Mouse (Mus musculus): ENCODE results near the gene Pdzd8. TPM values are rescaled to one million over a fixed set of nuclear protein-coding genes. Genes with fewer than 3 reads are reported as not detected.

The Pdzd8 gene
- 7.3 TPM for polyA plus RNA-seq (2012; fragmentation: generic; extraction: Trizol)
- long read RNA-seq, experiment 1, partial matches to known transcripts, result 0 of 5 reads
- long read RNA-seq, experiment 1, other reads (novel, unspliced or antisense), result 5 of 5 reads
- long read RNA-seq, experiment 2, full-length matches to known transcripts, result 8 of 17 reads
- long read RNA-seq, experiment 2, partial matches to known transcripts, result 3 of 17 reads
- long read RNA-seq, experiment 2, other reads (novel, unspliced or antisense), result 6 of 17 reads

DNA sequence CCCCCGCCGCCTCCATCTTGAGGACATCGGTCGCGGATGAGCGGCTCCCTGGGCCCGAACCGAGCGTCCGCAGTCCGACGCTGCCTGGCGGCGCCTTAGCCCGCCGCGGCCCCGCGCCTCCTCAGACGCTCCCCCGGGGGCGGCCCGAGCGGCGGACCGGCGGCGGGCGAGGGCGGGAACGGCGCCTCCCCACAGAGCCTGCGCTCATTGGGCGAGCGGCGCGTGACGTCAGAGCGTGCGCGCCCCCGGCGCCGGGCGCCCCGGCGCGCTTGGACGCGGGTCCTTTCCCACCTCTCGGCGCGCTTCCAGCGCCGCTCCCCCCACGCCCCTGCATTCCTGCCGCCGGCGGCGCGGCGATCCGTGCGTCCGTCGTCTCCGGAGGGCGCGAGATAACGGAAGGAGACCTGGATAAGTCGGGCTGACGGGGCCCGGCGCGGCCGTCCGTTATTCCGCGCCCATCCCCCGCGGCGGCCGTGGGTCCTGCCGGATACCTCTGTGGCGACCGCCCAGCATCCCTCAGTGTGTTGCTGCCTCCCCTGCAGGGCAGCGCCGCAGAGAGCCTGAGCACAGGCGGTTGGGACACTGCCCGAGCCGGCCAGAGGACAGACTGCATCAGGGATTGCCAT, at the start of gene Pdzd8:
Gene Pdzd8, minus strand, starts transcription at position 123 of the 626 bp plus-strand sequence.
- peaks cover 48% of the 10 kb centered on the region for H3K79me2 ChIP-seq (ENCODE audit: control insufficient read depth, insufficient read depth)
- peaks cover 13% of the 10 kb centered on the region for H3K27me3 ChIP-seq (ENCODE audit: control insufficient read depth, insufficient read depth, insufficient read length)
- peak within 1 kb of the TSS; percentile 89 for H3ac ChIP-seq (ENCODE audit: control insufficient read depth, insufficient read length, low read depth)
- H3K79me3 ChIP-seq (ENCODE audit: low read depth), result peaks cover 37% of the 10 kb centered on the region
- TF ChIP-seq FOSL1 (IDR thresholded peaks at IDR 0.05; ENCODE audit: insufficient read depth, low read length, poor library complexity, severe bottlenecking) (no peak), MYOD1 (IDR thresholded peaks at IDR 0.05; ENCODE audit: control insufficient read depth, insufficient read length, low read depth) (no peak), MAX (IDR thresholded peaks at IDR 0.05) (no peak), CTCF (IDR thresholded peaks at IDR 0.05; ENCODE audit: control insufficient read depth, insufficient read depth, insufficient read length) (no peak), MYOG (IDR thresholded peaks at IDR 0.05; ENCODE audit: control insufficient read depth, extremely low read depth, insufficient read length) (no peak), USF1 (IDR thresholded peaks at IDR 0.05; ENCODE audit: low read depth) (no peak), CEBPB (IDR thresholded peaks at IDR 0.05; ENCODE audit: low read depth) (no peak)
- H3K36me3 ChIP-seq (ENCODE audit: control insufficient read depth, insufficient read depth), result no peaks in the 10 kb centered on the region
- peak within 1 kb of the TSS; percentile 74 for H3K4me3 ChIP-seq (ENCODE audit: insufficient read depth, poor library complexity, severe bottlenecking)

DNA sequence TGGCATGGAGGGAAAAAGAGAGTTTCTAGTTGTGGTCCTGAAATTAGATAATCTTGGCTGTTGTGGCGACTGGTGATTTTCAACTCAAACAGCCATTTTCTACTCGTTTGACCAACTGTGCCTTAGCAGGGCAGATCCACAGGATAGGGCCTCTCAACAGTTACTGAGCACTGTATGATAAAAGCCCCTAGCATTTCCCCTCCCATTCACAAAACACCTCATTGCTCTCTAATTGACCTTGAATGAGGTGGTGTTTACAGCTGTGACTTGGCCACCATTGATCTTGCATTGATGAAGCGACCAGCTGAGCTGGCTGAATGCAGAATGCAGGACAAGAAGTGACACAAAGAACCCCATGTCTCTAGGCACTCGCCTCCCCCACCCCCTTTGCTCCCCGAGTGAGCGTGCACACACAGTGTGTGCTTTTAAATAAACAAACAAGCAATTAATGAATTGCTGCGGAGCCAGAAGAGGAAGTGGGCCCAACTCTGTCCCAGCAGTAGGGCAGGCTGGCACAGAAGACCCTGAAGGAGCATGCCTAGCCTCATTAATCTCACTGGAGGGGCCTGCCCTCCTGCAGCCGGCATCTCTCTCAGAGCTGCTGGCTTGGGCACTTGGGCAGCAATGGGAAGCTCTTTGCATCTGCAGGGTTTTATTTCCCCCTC, 48.3 kb upstream of the Pdzd8 start:
- Histone ChIP-seq H3K27me3 (ENCODE audit: control insufficient read depth, insufficient read depth, insufficient read length) (peaks cover 9% of the 10 kb centered on the region), H3K4me3 (ENCODE audit: insufficient read depth, poor library complexity, severe bottlenecking) (no peak overlapping the region), H3ac (ENCODE audit: control insufficient read depth, insufficient read length, low read depth) (no peak overlapping the region), H3K79me3 (ENCODE audit: low read depth) (no peaks in the 10 kb centered on the region), H3K36me3 (ENCODE audit: control insufficient read depth, insufficient read depth) (no peaks in the 10 kb centered on the region), H3K79me2 (ENCODE audit: control insufficient read depth, insufficient read depth) (no peaks in the 10 kb centered on the region)
- TF ChIP-seq CEBPB (IDR thresholded peaks at IDR 0.05; ENCODE audit: low read depth), result no peak
- no peak for TF ChIP-seq USF1 (IDR thresholded peaks at IDR 0.05; ENCODE audit: low read depth)
- TF ChIP-seq MYOD1 (IDR thresholded peaks at IDR 0.05; ENCODE audit: control insufficient read depth, insufficient read length, low read depth), result no peak
- no peak for TF ChIP-seq MAX (IDR thresholded peaks at IDR 0.05)
- TF ChIP-seq MYOG (IDR thresholded peaks at IDR 0.05; ENCODE audit: control insufficient read depth, extremely low read depth, insufficient read length), result no peak
- TF ChIP-seq FOSL1 (IDR thresholded peaks at IDR 0.05; ENCODE audit: insufficient read depth, low read length, poor library complexity, severe bottlenecking), result no peak
- no peak for TF ChIP-seq CTCF (IDR thresholded peaks at IDR 0.05; ENCODE audit: control insufficient read depth, insufficient read depth, insufficient read length)

DNA sequence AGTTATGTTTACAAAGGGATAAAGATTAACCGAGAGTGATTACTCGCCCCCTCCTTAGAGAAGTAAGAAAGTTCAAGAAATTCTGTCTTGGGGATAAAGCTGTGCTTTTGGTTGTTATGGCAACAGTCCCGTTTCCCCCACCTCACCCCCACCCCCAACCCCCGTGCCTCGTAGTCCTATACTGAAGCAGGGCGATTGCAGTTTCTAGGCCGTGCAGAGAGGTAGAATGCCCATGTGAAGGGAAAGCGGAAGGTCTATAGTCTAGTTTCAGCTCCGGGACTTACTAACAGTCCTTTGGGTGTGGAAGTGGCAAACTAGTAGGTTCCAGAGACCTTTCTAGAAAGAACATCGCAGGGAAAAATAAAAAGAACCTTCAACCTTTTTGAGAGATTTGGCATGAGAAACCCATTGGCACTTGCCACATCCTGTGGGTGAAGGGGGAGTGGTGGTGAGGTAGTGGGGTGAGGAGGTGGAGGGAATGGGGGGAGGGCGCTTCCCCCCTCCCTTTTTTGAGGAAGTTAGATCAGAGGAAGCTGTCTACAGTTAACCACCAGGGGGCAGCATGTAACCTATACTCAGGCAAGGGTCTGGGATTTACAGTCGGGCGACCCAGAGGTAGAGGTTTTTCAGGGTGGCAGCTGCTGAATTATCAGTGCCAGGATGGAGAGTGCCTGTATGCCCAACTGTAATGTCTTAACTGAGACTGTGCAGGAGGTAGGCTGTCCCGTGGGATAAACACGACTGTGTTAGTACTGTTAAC, 43.4 kb upstream of the Pdzd8 start:
- Histone ChIP-seq H3K4me3 (ENCODE audit: insufficient read depth, poor library complexity, severe bottlenecking) (no peak overlapping the region), H3ac (ENCODE audit: control insufficient read depth, insufficient read length, low read depth) (no peak overlapping the region), H3K79me3 (ENCODE audit: low read depth) (no peaks in the 10 kb centered on the region), H3K36me3 (ENCODE audit: control insufficient read depth, insufficient read depth) (no peaks in the 10 kb centered on the region), H3K79me2 (ENCODE audit: control insufficient read depth, insufficient read depth) (no peaks in the 10 kb centered on the region), H3K27me3 (ENCODE audit: control insufficient read depth, insufficient read depth, insufficient read length) (peaks cover 6% of the 10 kb centered on the region)
- TF ChIP-seq FOSL1 (IDR thresholded peaks at IDR 0.05; ENCODE audit: insufficient read depth, low read length, poor library complexity, severe bottlenecking) (no peak), MYOD1 (IDR thresholded peaks at IDR 0.05; ENCODE audit: control insufficient read depth, insufficient read length, low read depth) (no peak), MYOG (IDR thresholded peaks at IDR 0.05; ENCODE audit: control insufficient read depth, extremely low read depth, insufficient read length) (no peak), MAX (IDR thresholded peaks at IDR 0.05) (no peak), CEBPB (IDR thresholded peaks at IDR 0.05; ENCODE audit: low read depth) (no peak), USF1 (IDR thresholded peaks at IDR 0.05; ENCODE audit: low read depth) (no peak), CTCF (IDR thresholded peaks at IDR 0.05; ENCODE audit: control insufficient read depth, insufficient read depth, insufficient read length) (no peak)

DNA sequence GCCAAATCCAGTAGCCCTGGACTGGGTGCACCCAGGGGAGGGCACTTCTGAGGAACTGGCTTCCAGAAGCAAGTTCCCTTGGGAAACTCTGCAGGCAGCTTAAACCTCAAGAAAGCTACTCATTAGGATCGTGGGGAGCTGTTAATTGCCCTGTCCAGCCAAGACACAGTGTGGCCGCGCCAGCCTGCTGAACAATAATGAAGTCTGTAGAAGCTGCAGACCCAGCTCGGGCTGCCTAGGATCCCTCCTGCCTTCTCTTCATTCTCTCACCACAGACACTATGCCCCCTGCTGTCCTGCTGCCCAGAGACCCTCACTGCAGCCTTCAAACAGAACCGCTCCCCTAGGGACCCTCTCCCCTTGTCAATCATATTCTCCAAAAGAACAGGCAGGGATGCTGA, 42.8 kb upstream of the Pdzd8 start:
- no peak overlapping the region for H3K4me3 ChIP-seq (ENCODE audit: insufficient read depth, poor library complexity, severe bottlenecking)

DNA sequence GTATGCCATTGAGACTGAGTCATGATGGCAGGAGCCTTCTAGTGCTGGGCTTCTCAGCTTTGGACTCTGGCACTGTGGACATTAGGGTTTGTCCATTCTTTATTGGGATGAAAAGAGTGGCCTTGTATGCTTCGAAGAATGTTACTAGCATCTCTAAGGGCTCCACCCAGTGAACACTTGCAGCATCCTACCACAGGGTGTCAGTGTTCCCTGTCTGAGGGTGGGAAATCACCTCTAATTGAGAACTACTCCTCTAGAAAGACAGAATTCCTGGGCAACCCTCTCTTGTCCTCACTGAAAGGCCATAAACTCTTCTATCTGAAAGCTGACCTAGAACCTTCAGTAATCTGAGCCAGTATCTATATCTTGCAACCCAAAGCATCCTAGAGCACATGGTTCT, 41.6 kb upstream of the Pdzd8 start:
- no peaks in the 10 kb centered on the region for H3K36me3 ChIP-seq (ENCODE audit: control insufficient read depth, insufficient read depth)
- no peaks in the 10 kb centered on the region for H3K79me2 ChIP-seq (ENCODE audit: control insufficient read depth, insufficient read depth)
- TF ChIP-seq CEBPB (IDR thresholded peaks at IDR 0.05; ENCODE audit: low read depth), result no peak
- no peak for TF ChIP-seq FOSL1 (IDR thresholded peaks at IDR 0.05; ENCODE audit: insufficient read depth, low read length, poor library complexity, severe bottlenecking)

More for the DNA sequence above, 42.8 kb upstream of the Pdzd8 start:
- H3K79me3 ChIP-seq (ENCODE audit: low read depth), result no peaks in the 10 kb centered on the region
- no peaks in the 10 kb centered on the region for H3K36me3 ChIP-seq (ENCODE audit: control insufficient read depth, insufficient read depth)
- no peak overlapping the region for H3ac ChIP-seq (ENCODE audit: control insufficient read depth, insufficient read length, low read depth)
- no peak for TF ChIP-seq CEBPB (IDR thresholded peaks at IDR 0.05; ENCODE audit: low read depth)
- TF ChIP-seq MYOG (IDR thresholded peaks at IDR 0.05; ENCODE audit: control insufficient read depth, extremely low read depth, insufficient read length), result no peak
- peaks cover 4% of the 10 kb centered on the region for H3K27me3 ChIP-seq (ENCODE audit: control insufficient read depth, insufficient read depth, insufficient read length)
- no peaks in the 10 kb centered on the region for H3K79me2 ChIP-seq (ENCODE audit: control insufficient read depth, insufficient read depth)

More for the DNA sequence above, 41.6 kb upstream of the Pdzd8 start:
- Histone ChIP-seq H3K4me3 (ENCODE audit: insufficient read depth, poor library complexity, severe bottlenecking) (no peak overlapping the region), H3K79me3 (ENCODE audit: low read depth) (no peaks in the 10 kb centered on the region), H3K27me3 (ENCODE audit: control insufficient read depth, insufficient read depth, insufficient read length) (peaks cover 4% of the 10 kb centered on the region), H3ac (ENCODE audit: control insufficient read depth, insufficient read length, low read depth) (no peak overlapping the region)
